Mouse (Mus musculus) midbrain, embryonic 10.5 days (tissue): ENCODE results near the gene Sbk1. TPM values are rescaled to one million over a fixed set of nuclear protein-coding genes. Genes with fewer than 3 reads are reported as not detected.
A peak's percentile ranks its signal among the peaks of the same experiment; 100 is the strongest.

Source experiments
- DNase-seq: peaks from one replicate; pipeline ENCODE4 v3.0.0-alpha.2; 2017; ENCODE audit warnings: low spot score
- H3K27ac ChIP-seq: fragments of 300-500 bp; sonication (generic); replicated peaks from 2 replicates; pipeline ENCODE4 v1.5.1; 2016; ENCODE audit warnings: mild to moderate bottlenecking
- H3K27me3 ChIP-seq: fragments of 300-500 bp; sonication (generic); 2 replicates; pipeline ENCODE4 v1.6.1; 2016; ENCODE audit warnings: low read depth, mild to moderate bottlenecking; ENCODE audit not compliant: poor library complexity, severe bottlenecking
- H3K36me3 ChIP-seq: fragments of 300-500 bp; sonication (generic); 2 replicates; pipeline ENCODE4 v1.6.1; 2016; ENCODE audit warnings: mild to moderate bottlenecking, moderate library complexity
- H3K4me1 ChIP-seq: fragments of 300-500 bp; sonication (generic); 2 replicates; pipeline ENCODE4 v1.6.1; 2016
- H3K4me3 ChIP-seq: fragments of 300-500 bp; sonication (generic); 2 replicates; pipeline ENCODE4 v1.5.1; 2016; ENCODE audit warnings: mild to moderate bottlenecking, moderate library complexity
- H3K9me3 ChIP-seq: fragments of 300-500 bp; sonication (generic); replicated peaks from 2 replicates; pipeline ENCODE4 v1.6.1; 2016; ENCODE audit warnings: mild to moderate bottlenecking
- WGBS: fragments of 180-500 bp; shearing (Covaris S2); methylation state at CpG from one replicate; pipeline ENCODE4 v1.1.7; 2016; 5-methylcytosine and 5-hydroxymethylcytosine counted together
- polyA plus RNA-seq: library from polyadenylated mRNA; unstranded; fragments of >200 nt; fragmentation: Nextera tagmentation; extraction: Ambion mirVana; gene quantifications from 2 replicates; pipeline ENCODE4 v1.2.1, GENCODE M21; 2016

The Sbk1 gene
- polyA plus RNA-seq, 1 experiment from 2014 or later, result 91.5 TPM

- WGBS, result 88% methylated on average over 4 of the region's 4 CpGs
- no peak overlapping the region for H3K4me3 ChIP-seq
- H3K27me3 ChIP-seq, result no peaks in the 10 kb centered on the region
- H3K36me3 ChIP-seq, result peaks cover 96% of the 10 kb centered on the region
- peaks cover 35% of the 10 kb centered on the region for H3K4me1 ChIP-seq
- H3K9me3 ChIP-seq, result no peaks in the 10 kb centered on the region
- H3K27ac ChIP-seq, result no peak overlapping the region
- DNase-seq, result no peak
Measured at GRCm38 (mm10) chr7:126284441-126284840, 12.0 kb downstream of the Sbk1 start.

DNA sequence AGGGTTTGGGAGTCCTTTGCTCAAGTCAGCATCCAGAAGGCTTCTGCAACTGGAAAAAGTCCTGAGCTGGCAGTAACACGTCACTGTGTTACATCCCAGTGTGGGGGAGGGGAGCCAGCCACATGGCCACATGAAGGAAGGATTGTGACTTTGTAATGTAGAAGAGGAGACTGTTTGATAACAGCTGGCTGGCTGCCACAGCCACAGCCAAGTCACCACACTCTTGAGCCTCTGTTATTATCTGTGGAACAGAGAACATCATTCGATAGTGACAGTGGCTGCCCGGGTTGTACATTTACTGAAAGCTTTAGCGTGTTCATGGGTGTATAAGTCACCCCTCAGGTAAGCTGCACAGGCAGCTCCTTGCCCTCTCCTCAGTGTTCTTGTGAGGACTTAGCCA, 12.4 kb downstream of the Sbk1 start:
- no peaks in the 10 kb centered on the region for H3K9me3 ChIP-seq
- 83% methylated on average over 4 of the region's 4 CpGs for WGBS
- DNase-seq, result no peak
- peaks cover 96% of the 10 kb centered on the region for H3K36me3 ChIP-seq
- H3K27ac ChIP-seq, result no peak overlapping the region
- no peaks in the 10 kb centered on the region for H3K27me3 ChIP-seq
- H3K4me3 ChIP-seq, result no peak overlapping the region
- peaks cover 31% of the 10 kb centered on the region for H3K4me1 ChIP-seq

- Histone ChIP-seq H3K4me3 (no peak overlapping the region), H3K27ac (no peak overlapping the region), H3K4me1 (peaks cover 30% of the 10 kb centered on the region), H3K9me3 (no peaks in the 10 kb centered on the region), H3K27me3 (no peaks in the 10 kb centered on the region), H3K36me3 (peaks cover 96% of the 10 kb centered on the region)
- WGBS, result 90% methylated on average over 12 of the region's 12 CpGs
- no peak for DNase-seq
Measured at GRCm38 (mm10) chr7:126285293-126286211, 13.1 kb downstream of the Sbk1 start.

GRCm38 (mm10) chr7:126286311-126286710, 13.9 kb downstream of the Sbk1 start:
- Histone ChIP-seq H3K4me3 (no peak overlapping the region), H3K9me3 (no peaks in the 10 kb centered on the region), H3K27ac (no peak overlapping the region), H3K4me1 (peaks cover 30% of the 10 kb centered on the region), H3K27me3 (no peaks in the 10 kb centered on the region), H3K36me3 (peaks cover 96% of the 10 kb centered on the region)
- no peak for DNase-seq
- WGBS, result 88% methylated on average over 2 of the region's 2 CpGs

DNA sequence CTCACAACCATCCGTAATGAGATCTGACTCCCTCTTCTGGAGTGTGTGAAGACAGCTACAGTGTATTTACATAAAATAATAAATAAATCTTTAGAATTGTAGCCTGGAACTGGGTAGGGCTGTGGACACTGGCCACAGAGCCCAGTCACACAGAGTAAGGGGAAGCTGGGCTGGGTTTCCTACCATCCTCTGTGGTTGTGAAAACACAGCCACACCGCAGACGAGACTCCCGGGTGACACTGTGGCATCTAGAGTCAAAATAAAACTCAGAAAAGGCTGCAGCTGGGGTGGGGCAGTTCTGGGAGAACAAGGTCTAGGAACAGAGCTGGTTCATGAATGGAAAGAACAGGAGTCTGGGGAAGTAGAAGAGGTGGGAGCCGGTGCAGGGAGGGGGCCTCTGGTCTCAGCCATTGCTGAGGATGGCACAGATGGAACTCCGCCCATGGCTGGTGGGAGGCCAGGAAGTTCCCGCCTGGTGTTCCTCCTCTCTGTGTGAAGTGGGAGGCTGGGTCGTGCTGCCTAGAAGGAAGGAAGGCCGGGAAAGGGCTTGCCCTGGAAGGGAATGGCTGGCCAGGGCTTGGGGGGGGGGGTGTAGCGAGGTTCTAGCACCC, 15.2 kb downstream of the Sbk1 start:
- no peaks in the 10 kb centered on the region for H3K27me3 ChIP-seq
- H3K9me3 ChIP-seq, result no peaks in the 10 kb centered on the region
- peaks cover 96% of the 10 kb centered on the region for H3K36me3 ChIP-seq
- 69% methylated on average over 10 of the region's 10 CpGs for WGBS
- no peak overlapping the region for H3K4me3 ChIP-seq
- H3K4me1 ChIP-seq, result peaks cover 30% of the 10 kb centered on the region
- H3K27ac ChIP-seq, result 0 out of 2 replicates have a peak overlapping the region, but pooled peaks have one; percentile 30
- no peak for DNase-seq

DNA sequence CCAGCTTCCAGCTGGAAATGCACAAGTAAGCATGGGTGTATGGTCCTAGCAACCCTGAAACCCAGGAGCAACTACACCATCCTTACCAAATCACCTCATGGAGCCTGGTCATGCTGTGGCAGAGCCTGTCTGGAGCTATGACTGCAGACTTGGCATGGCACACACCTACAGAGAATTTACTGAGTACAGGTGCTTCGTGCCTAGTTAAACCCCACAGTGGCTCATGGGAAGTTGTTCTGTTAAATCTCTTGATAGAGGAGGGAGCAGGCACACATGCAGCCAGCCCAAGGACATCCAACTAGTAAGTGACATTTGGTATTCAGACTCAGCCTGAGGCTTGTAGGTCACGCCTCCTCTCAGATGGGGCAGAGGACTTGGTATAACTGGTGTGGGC, 15.7 kb downstream of the Sbk1 start:
- peaks cover 97% of the 10 kb centered on the region for H3K36me3 ChIP-seq
- WGBS, result 84% methylated on average over 2 of the region's 2 CpGs
- no peak for DNase-seq
- peaks cover 29% of the 10 kb centered on the region for H3K4me1 ChIP-seq
- no peak overlapping the region for H3K4me3 ChIP-seq
- no peaks in the 10 kb centered on the region for H3K9me3 ChIP-seq
- H3K27ac ChIP-seq, result 0 out of 2 replicates have a peak overlapping the region, but pooled peaks have one; percentile 30
- H3K27me3 ChIP-seq, result no peaks in the 10 kb centered on the region

DNA sequence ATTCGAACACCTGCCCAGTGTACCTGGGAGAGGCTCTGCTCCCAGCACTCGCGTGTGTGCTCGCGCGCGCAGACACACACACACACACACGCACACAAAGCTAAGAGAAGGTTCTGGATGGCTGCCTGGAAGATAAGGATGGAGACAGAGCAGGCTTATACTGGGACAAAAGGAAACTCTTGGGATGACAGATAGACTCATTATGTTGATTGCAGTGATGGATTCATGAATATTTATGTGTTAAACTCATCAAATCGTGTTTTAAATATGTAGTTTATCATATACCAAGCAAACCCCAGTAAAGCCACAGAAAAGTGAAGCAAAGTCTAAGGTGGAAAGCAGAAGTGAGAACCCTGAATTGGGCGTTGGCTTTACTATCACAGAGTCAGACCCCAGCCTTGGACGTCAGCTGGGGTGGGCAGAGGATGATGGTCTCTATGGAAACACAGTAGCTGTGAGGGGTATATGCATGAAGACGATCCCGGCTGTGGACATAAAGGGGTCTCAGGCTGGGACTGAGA, 16.2 kb downstream of the Sbk1 start:
- Histone ChIP-seq H3K27me3 (no peaks in the 10 kb centered on the region), H3K4me3 (no peak overlapping the region), H3K4me1 (peaks cover 32% of the 10 kb centered on the region), H3K36me3 (peaks cover 97% of the 10 kb centered on the region), H3K27ac (no peak overlapping the region), H3K9me3 (no peaks in the 10 kb centered on the region)
- WGBS, result 83% methylated on average over 13 of the region's 13 CpGs
- no peak for DNase-seq

GRCm38 (mm10) chr7:126289371-126289770, 17.0 kb downstream of the Sbk1 start:
- Histone ChIP-seq H3K9me3 (no peaks in the 10 kb centered on the region), H3K27ac (no peak overlapping the region), H3K4me3 (no peak overlapping the region), H3K36me3 (peaks cover 97% of the 10 kb centered on the region), H3K4me1 (peaks cover 33% of the 10 kb centered on the region), H3K27me3 (no peaks in the 10 kb centered on the region)
- DNase-seq, result no peak
- WGBS, result 92% methylated on average over 7 of the region's 7 CpGs

- Histone ChIP-seq H3K27me3 (no peaks in the 10 kb centered on the region), H3K27ac (no peak overlapping the region), H3K9me3 (no peaks in the 10 kb centered on the region), H3K4me3 (no peak overlapping the region), H3K36me3 (peaks cover 97% of the 10 kb centered on the region), H3K4me1 (peaks cover 27% of the 10 kb centered on the region)
- 91% methylated on average over 7 of the region's 7 CpGs for WGBS
- no peak for DNase-seq
Measured at GRCm38 (mm10) chr7:126289956-126290355, 17.5 kb downstream of the Sbk1 start.

DNA sequence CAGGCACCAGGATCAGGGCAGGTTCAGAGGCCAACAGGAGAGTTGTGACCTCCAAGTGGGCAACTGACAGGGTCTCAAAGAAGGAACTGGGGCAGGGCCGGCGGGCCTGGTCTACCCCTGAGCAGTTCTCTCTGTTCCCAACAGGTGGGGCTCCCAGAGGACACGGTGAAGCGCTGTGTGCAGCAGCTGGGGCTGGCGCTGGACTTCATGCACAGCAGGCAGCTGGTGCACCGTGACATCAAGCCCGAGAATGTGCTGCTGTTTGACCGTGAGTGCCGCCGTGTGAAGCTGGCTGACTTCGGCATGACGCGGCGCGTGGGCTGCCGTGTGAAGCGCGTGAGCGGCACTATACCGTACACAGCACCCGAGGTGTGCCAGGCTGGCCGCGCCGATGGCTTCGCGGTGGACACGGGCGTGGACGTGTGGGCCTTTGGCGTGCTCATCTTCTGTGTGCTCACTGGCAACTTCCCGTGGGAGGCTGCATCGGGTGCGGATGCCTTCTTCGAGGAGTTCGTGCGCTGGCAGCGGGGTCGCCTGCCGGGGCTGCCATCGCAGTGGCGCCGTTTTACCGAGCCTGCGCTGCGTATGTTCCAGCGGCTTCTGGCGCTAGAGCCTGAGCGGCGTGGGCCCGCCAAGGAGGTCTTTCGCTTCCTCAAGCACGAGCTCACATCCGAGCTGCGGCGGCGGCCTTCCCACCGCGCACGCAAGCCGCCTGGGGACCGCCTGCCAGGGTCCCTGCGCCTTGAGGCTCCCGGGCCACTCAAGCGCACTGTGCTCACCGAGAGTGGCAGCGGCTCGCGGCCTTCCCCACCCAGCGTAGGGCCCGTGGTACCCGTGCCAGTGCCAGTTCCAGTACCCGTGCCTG, 19.5 kb downstream of the Sbk1 start:
- Histone ChIP-seq H3K4me3 (no peak overlapping the region), H3K9me3 (no peaks in the 10 kb centered on the region), H3K27me3 (no peaks in the 10 kb centered on the region), H3K27ac (no peak overlapping the region), H3K36me3 (peaks cover 80% of the 10 kb centered on the region), H3K4me1 (peaks cover 22% of the 10 kb centered on the region)
- 91% methylated on average over 72 of the region's 72 CpGs for WGBS
- no peak for DNase-seq

DNA sequence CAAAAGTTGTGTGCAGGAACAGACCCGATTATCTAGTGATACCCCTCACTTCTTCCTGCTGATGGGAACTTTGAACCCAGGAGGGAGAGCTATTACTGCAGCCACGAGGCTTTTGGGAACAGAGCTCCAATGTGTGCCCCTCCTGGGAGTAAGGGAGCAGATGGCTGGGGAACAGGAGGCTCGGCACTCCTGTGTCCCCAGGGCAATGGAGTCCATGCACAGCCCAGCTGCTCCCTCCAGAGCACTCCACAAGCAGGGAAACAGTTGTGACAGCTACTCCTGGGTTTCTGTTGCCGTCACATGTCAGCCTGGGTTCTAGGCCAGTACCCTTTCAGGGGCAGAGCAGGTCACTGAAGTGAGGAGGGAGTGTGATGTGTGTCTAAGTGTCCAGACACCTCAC, 20.7 kb downstream of the Sbk1 start:
- no peak overlapping the region for H3K4me3 ChIP-seq
- H3K36me3 ChIP-seq, result peaks cover 70% of the 10 kb centered on the region
- no peaks in the 10 kb centered on the region for H3K27me3 ChIP-seq
- no peak overlapping the region for H3K27ac ChIP-seq
- no peaks in the 10 kb centered on the region for H3K9me3 ChIP-seq
- peaks cover 15% of the 10 kb centered on the region for H3K4me1 ChIP-seq
- DNase-seq, result no peak
- WGBS, result 79% methylated on average over 4 of the region's 4 CpGs
